Comparison of ENCODE assay signal across 6 mouse cellular contexts in the genomic region with DNA sequence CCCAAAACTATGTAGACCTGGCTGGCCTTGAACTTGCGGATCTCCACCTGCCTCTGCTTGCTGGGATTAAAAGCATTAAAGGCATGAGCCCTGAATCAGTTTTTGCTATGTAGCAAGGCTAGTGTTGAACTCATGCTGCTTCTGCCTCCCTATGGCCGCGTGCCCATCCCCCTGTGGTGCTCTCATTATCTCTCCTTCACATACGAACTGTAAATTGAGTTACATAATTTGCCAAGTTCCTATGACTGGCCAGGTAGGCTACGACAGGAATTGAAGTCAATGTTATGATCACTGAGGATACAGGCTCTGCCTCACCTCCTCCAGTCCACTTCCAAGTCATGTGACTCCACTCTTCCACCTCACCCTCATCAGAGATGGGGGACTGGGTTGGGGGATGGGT. TPM values are rescaled to one million over a fixed set of nuclear protein-coding genes. Genes with fewer than 3 reads are reported as not detected.
DNase-seq lines count a peak whose midpoint lies in the region; ATAC-seq lines count a peak whose summit lies in the region.
"Not testable (repeated sequence)": the region's sequence is repeated elsewhere in the genome, so short reads cannot be mapped to it uniquely, and the experiment has no call there.

No protein-coding gene starts in this region.

- H3K27ac ChIP-seq in heart, embryonic 10.5 days; liver, embryonic 15.5 days (replicated peaks): not testable (repeated sequence)
- H3K27ac ChIP-seq in liver, embryonic 12.5 days, result 0 out of 2 replicates have a peak overlapping the region, but pooled peaks have one; percentile 58
- H3K27ac ChIP-seq in lung, embryonic 15.5 days, result peak overlapping the region; percentile 74; the same call in 1 of the 2 replicates

- H3K27me3 ChIP-seq in heart, embryonic 10.5 days (ENCODE audit: insufficient read depth, poor library complexity, severe bottlenecking); liver, embryonic 12.5 days (replicated peaks); liver, embryonic 15.5 days; lung, embryonic 15.5 days: not testable (repeated sequence)

- peak; percentile 48 for DNase-seq in heart, embryonic 10.5 days (ENCODE audit: low spot score)

- not testable (repeated sequence) for H3K9me3 ChIP-seq in heart, embryonic 10.5 days; liver, embryonic 12.5 days (replicated peaks); liver, embryonic 15.5 days (replicated peaks); lung, embryonic 15.5 days

- peak; percentile 59 for ATAC-seq in erythroblast, adult 5-6 weeks (replicated peaks; ENCODE audit: low FRiP score, poor library complexity, severe bottlenecking)
- ATAC-seq in liver, embryonic 12.5 days; liver, embryonic 15.5 days (ENCODE audit: insufficient read depth); lung, embryonic 15.5 days (ENCODE audit: borderline replicate concordance, extremely low read depth, low FRiP score, low TSS enrichment): not testable (repeated sequence)
- peak; percentile 36 for ATAC-seq in megakaryocyte progenitor cell, adult 5-6 weeks (replicated peaks; ENCODE audit: poor library complexity)

- H3K4me3 ChIP-seq in heart, embryonic 10.5 days; liver, embryonic 12.5 days; liver, embryonic 15.5 days (replicated peaks); lung, embryonic 15.5 days: not testable (repeated sequence)

- not testable (repeated sequence) for H3K9ac ChIP-seq in liver, embryonic 12.5 days; liver, embryonic 15.5 days; lung, embryonic 15.5 days

- WGBS in heart, embryonic 10.5 days, result 71% methylated on average over 5 of the region's 5 CpGs
- WGBS in liver, embryonic 12.5 days (ENCODE audit: insufficient replicate concordance), result 45% methylated on average over 5 of the region's 5 CpGs
- 26% methylated on average over 5 of the region's 5 CpGs for WGBS in liver, embryonic 15.5 days (ENCODE audit: insufficient replicate concordance)
- WGBS in lung, embryonic 15.5 days, result 79% methylated on average over 5 of the region's 5 CpGs

- H3K4me2 ChIP-seq in liver, embryonic 12.5 days, result 0 out of 2 replicates have a peak overlapping the region, but pooled peaks have one; percentile 22
- peak overlapping the region; percentile 29; the same call in 1 of the 2 replicates for H3K4me2 ChIP-seq in liver, embryonic 15.5 days
- 0 out of 2 replicates have a peak overlapping the region, but pooled peaks have one; percentile 22 for H3K4me2 ChIP-seq in lung, embryonic 15.5 days

- not testable (repeated sequence) for H3K36me3 ChIP-seq in heart, embryonic 10.5 days; liver, embryonic 12.5 days; liver, embryonic 15.5 days (replicated peaks); lung, embryonic 15.5 days

- peaks cover 29% of the 10 kb centered on the region for H3K4me1 ChIP-seq in heart, embryonic 10.5 days
- H3K4me1 ChIP-seq in liver, embryonic 12.5 days, result peaks cover 64% of the 10 kb centered on the region
- peaks cover 51% of the 10 kb centered on the region for H3K4me1 ChIP-seq in liver, embryonic 15.5 days (replicated peaks)
- H3K4me1 ChIP-seq in lung, embryonic 15.5 days, result peaks cover 22% of the 10 kb centered on the region

RNA-seq across cellular contexts. Expression of gene Selenbp1, which starts 3.3 kb away (rescaled TPM):
- 20.3 and 45.0 TPM in 2 replicates for total RNA-seq in erythroblast, adult 5-6 weeks (2015; ENCODE audit: low replicate concordance)
- 35.3 and 41.0 TPM in 2 replicates for total RNA-seq in erythroblast, adult 5-6 weeks (2017; ENCODE audit: low replicate concordance)
- 30.5 and 35.8 TPM in 2 replicates for polyA plus RNA-seq in heart, embryonic 10.5 days (2016; fragmentation: Nextera tagmentation; extraction: Ambion mirVana)
- polyA plus RNA-seq in liver, embryonic 12.5 days (2016; fragmentation: Nextera tagmentation; extraction: Ambion mirVana), result 53.9 and 54.0 TPM in 2 replicates
- 98.5 and 126 TPM in 2 replicates for polyA plus RNA-seq in liver, embryonic 15.5 days (2015; fragmentation: Nextera tagmentation; extraction: Ambion mirVana)
- polyA plus RNA-seq in lung, embryonic 15.5 days (2015; fragmentation: Nextera tagmentation; extraction: Ambion mirVana), result 216 and 237 TPM in 2 replicates
- total RNA-seq in megakaryocyte progenitor cell, adult 5-6 weeks (2015), result 27.3 and 28.8 TPM in 2 replicates
- total RNA-seq in megakaryocyte progenitor cell, adult 5-6 weeks (2017), result 28.2 and 38.5 TPM in 2 replicates

RNA-seq across cellular contexts. Expression of gene Rfx5, which starts 17.7 kb away (rescaled TPM):
- 3.3 and 4.2 TPM in 2 replicates for total RNA-seq in erythroblast, adult 5-6 weeks (2015; ENCODE audit: low replicate concordance)
- 2.2 and 5.9 TPM in 2 replicates for total RNA-seq in erythroblast, adult 5-6 weeks (2017; ENCODE audit: low replicate concordance)
- polyA plus RNA-seq in heart, embryonic 10.5 days (2016; fragmentation: Nextera tagmentation; extraction: Ambion mirVana), result 7.3 and 7.8 TPM in 2 replicates
- 2.6 and 3.6 TPM in 2 replicates for polyA plus RNA-seq in liver, embryonic 12.5 days (2016; fragmentation: Nextera tagmentation; extraction: Ambion mirVana)
- polyA plus RNA-seq in liver, embryonic 15.5 days (2015; fragmentation: Nextera tagmentation; extraction: Ambion mirVana), result 1.3 and 1.5 TPM in 2 replicates
- polyA plus RNA-seq in lung, embryonic 15.5 days (2015; fragmentation: Nextera tagmentation; extraction: Ambion mirVana), result 9.5 and 9.8 TPM in 2 replicates
- total RNA-seq in megakaryocyte progenitor cell, adult 5-6 weeks (2015), result 18.0 and 20.3 TPM in 2 replicates
- 16.2 and 20.3 TPM in 2 replicates for total RNA-seq in megakaryocyte progenitor cell, adult 5-6 weeks (2017)

RNA-seq across cellular contexts. Expression of gene Pi4kb, which starts 38.4 kb away (rescaled TPM):
- total RNA-seq in erythroblast, adult 5-6 weeks (2015; ENCODE audit: low replicate concordance), result 8.6 and 14.4 TPM in 2 replicates
- total RNA-seq in erythroblast, adult 5-6 weeks (2017; ENCODE audit: low replicate concordance), result 7.8 and 21.9 TPM in 2 replicates
- 8.4 and 17.3 TPM in 2 replicates for polyA plus RNA-seq in heart, embryonic 10.5 days (2016; fragmentation: Nextera tagmentation; extraction: Ambion mirVana)
- 12.6 and 13.1 TPM in 2 replicates for polyA plus RNA-seq in liver, embryonic 12.5 days (2016; fragmentation: Nextera tagmentation; extraction: Ambion mirVana)
- 8.7 and 10.3 TPM in 2 replicates for polyA plus RNA-seq in liver, embryonic 15.5 days (2015; fragmentation: Nextera tagmentation; extraction: Ambion mirVana)
- polyA plus RNA-seq in lung, embryonic 15.5 days (2015; fragmentation: Nextera tagmentation; extraction: Ambion mirVana), result 20.5 and 21.8 TPM in 2 replicates
- total RNA-seq in megakaryocyte progenitor cell, adult 5-6 weeks (2015), result 21.2 and 23.5 TPM in 2 replicates
- 24.0 and 24.5 TPM in 2 replicates for total RNA-seq in megakaryocyte progenitor cell, adult 5-6 weeks (2017)

RNA-seq across cellular contexts. Expression of gene Psmb4, which starts 49.4 kb away (rescaled TPM):
- 108 and 126 TPM in 2 replicates for total RNA-seq in erythroblast, adult 5-6 weeks (2015; ENCODE audit: low replicate concordance)
- total RNA-seq in erythroblast, adult 5-6 weeks (2017; ENCODE audit: low replicate concordance), result 40.0 and 52.2 TPM in 2 replicates
- 305 and 348 TPM in 2 replicates for polyA plus RNA-seq in heart, embryonic 10.5 days (2016; fragmentation: Nextera tagmentation; extraction: Ambion mirVana)
- polyA plus RNA-seq in liver, embryonic 12.5 days (2016; fragmentation: Nextera tagmentation; extraction: Ambion mirVana), result 207 and 214 TPM in 2 replicates
- polyA plus RNA-seq in liver, embryonic 15.5 days (2015; fragmentation: Nextera tagmentation; extraction: Ambion mirVana), result 166 and 172 TPM in 2 replicates
- polyA plus RNA-seq in lung, embryonic 15.5 days (2015; fragmentation: Nextera tagmentation; extraction: Ambion mirVana), result 336 and 350 TPM in 2 replicates
- total RNA-seq in megakaryocyte progenitor cell, adult 5-6 weeks (2015), result 341 and 364 TPM in 2 replicates
- 196 and 240 TPM in 2 replicates for total RNA-seq in megakaryocyte progenitor cell, adult 5-6 weeks (2017)
